Mouse (Mus musculus) monocyte, adult 2 months (primary cell): ENCODE data around the gene Crygc.

ENCODE experiments used
- DNase-seq, 2 experiments: peaks; one replicate each; pipeline ENCODE4 v3.0.0; 2022; ENCODE audit warnings: low spot score in 2 of 2, low read depth in 1 of 2

Gene Crygc

DNA sequence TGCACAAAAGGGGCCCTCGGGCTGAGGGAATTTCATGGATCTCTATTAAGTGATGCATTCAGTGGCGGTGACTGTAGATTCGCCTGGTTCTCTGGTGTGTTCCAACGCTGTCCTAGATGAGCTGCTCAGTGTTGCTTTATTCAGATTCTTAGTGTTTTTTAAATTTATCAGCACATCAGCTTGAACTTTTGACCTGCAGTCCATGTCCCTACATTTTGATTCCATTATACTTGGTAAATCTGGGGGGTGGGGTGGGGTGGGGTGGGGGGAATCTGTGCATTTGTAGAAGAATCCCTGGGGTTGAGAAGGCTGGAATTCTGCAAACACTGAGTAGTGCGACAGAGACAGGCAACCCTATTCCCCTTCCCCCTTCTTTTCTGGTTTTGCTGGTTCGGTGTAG, at the start of gene Crygc:
Gene Crygc, minus strand, starts transcription at position 101 of the 400 bp plus-strand sequence.
- DNase-seq = no peak

- DNase-seq = no peak
These were observed 49.3 kb upstream of the Crygc start, which contains the start of gene D630023F18Rik for GRCm38 (mm10) chr1:65122574-65123372. TSS of gene D630023F18Rik (minus strand) at chr1:65123214.

DNA sequence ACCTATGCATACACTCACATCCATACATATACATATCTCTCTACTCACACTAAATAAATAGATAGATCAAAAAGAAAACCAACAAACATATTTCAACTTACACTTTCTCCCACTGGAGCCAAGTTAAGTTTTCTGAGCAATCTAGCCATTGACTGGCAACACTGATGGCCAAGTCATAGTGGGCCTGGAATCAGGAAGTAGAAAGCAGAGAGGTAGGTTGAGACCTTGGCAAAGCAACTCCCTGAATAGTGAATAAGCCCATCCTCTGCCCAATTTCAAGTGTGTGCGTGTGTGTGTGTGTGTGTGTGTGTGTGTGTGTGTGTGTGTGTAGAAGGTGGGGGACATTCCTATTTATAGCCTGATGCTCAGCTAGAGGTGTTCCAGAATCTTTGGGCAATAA, 45.9 kb upstream of the Crygc start, which contains the start of gene Gm28845:
Gene Gm28845, minus strand, starts transcription at position 121 of the 400 bp plus-strand sequence.
- no peak for DNase-seq

GRCm38 (mm10) chr1:65118150-65118913, 44.8 kb upstream of the Crygc start:
- DNase-seq = no peak

DNA sequence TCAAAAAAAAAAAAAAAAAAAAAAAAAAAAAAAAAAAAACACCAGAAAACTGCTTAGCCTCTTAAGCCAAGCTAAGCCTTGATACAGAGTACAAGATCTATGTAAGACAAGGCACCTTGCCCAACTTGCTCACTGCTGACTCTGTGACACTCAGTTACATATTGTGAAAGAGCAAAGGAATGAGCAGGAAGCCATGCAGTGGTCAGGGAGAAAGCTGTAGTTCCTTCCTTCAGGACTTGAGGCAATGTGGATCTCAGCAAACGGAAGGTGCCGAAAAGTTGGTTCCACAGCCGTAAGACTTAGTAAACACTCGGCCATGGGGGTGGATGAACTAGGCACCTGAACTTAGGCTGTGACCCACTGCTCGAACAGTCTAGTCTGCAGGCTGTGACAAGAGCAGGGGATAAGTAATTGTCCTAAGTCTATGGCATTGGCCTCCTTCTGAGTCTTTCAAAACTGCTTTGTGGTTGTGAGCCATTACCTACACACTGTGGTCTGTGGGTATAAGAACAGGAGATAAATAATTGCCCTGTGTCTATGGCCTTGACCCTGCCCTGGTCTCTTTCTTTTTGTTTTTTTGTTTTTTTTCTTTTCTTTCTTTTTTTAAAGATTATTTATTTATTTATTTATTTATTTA, 40.2 kb upstream of the Crygc start:
- DNase-seq = peak in 1 of 2 experiments; percentile 26

GRCm38 (mm10) chr1:65112807-65113196, 39.3 kb upstream of the Crygc start:
- peak; percentile 35 to 47 for DNase-seq

GRCm38 (mm10) chr1:65112031-65112806, 38.7 kb upstream of the Crygc start:
- DNase-seq = peak in 1 of 2 experiments; percentile 39

DNA sequence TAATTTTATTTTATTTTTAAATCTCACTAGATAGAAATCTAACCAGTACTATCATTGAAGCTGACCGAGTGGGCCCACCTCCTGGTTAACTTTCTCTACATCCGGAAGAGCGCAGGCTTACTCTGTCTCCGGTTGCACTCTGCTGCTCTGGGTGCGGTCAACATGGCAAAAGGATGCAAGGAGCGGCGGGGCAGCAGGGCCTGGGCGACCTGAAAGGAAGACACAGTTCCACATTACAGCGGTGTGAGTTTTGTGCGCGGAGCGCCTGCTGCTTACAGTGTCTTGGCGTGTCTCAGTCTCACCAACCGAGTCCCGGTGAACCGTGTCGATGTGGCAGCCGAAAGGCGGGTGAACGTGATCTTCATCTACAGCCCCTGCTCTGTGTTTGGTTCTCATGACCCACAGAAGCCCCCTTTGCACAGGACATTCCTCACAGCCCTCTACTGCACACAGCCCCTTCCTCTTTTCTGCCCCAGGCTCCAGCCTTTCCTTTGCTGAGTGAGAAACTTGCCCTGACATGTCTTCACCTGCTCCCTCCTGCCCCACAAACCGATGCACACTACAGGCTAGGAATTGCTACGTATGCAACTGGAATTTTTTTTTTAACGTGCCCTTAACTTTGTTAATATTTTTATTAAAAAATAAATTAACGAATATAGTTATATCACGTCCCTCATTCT, 36.4 kb upstream of the Crygc start:
- DNase-seq = no peak

- DNase-seq = no peak
These were observed 35.7 kb upstream of the Crygc start for GRCm38 (mm10) chr1:65109196-65109595.

DNA sequence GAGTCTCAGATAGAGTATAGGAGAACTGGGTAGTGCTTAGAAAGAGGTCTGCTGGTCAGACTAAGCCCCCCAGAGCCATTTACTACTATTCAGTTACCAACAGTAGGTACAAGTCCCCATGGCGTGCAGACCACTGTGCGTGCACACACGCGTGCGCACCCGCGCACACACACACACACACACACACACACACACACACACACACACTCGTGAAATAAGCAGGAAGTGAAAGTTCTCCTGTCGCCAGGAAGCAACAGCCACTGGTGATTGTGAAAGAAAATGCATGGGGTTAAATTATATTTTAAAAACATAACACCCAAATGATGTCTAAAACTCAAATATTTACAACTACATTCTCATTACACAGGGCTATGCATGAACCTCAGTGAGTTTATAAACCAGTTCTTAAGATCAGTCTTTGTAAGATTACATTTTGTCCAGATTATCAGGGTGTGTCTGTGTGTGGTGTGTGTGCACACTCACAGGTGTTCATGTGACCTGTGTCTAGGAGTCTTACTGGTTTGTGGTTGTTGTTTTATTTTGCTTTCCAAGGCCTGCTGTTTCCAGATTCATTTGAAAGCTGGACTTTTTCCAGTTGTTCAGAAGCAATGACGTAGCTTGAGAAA, 34.3 kb upstream of the Crygc start:
- peak in 1 of 2 experiments; percentile 34 for DNase-seq

GRCm38 (mm10) chr1:65103273-65103672, 29.8 kb upstream of the Crygc start, which contains the start of gene Cryga:
TSS of gene Cryga (minus strand) at chr1:65103373.
- DNase-seq = no peak

DNA sequence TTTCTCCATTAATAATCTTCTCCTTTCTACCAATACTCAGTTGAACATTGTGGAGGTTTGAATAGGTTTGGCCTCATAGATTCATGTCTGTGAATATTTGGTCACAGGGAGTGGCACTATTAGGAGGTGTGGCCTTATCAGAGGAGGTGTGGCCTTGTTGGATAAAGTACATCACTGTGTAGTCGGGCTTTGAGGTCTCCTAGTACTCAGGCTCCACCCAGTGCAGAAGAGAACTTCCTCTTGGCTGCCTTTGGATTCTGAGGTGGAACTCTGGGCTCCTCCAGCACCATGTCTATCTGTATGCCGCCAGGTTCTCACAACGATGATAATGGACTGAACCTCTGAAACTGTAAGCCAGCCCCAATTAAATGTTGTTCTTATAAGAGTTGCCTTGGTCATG, 23.5 kb upstream of the Crygc start:
- DNase-seq = no peak

DNA sequence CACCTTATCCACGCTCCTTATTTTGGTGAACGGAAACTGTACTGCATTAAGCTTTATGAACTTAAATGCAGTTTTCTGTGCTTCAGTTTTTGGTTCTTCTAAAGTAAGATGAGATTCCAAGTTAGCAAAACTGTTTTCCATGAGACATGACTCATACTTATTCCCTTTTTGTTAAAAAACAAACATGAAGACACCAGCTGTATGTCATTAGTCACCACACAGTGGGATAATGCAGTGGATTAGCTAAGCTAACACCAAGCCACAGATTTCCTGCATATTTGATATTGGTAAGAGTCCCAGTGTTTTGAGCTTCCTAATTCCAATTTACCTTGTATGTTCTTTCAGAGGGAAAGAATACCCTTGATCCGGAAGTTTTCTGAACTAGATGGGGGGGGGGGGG, 18.1 kb upstream of the Crygc start:
- no peak for DNase-seq

DNA sequence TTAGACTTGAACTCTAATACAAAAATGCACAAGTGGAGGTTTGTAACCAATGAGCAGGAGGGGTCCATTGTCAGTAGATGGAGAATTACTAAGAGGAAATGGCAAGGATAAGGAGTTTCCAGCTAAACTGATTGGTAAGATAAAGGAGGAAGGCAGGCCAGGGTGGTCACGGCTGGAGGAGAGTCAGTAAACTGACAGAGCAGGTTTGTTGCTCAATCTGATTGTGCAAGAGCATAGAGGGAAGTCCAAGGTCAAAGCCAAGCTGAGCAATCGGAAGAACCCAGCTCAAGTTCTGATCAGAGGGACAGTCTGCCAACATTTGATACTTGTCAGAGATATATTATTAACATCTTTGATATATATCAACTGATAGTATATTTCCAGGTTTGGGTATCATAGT, 16.9 kb upstream of the Crygc start:
- peak; percentile 42 to 50 for DNase-seq

DNA sequence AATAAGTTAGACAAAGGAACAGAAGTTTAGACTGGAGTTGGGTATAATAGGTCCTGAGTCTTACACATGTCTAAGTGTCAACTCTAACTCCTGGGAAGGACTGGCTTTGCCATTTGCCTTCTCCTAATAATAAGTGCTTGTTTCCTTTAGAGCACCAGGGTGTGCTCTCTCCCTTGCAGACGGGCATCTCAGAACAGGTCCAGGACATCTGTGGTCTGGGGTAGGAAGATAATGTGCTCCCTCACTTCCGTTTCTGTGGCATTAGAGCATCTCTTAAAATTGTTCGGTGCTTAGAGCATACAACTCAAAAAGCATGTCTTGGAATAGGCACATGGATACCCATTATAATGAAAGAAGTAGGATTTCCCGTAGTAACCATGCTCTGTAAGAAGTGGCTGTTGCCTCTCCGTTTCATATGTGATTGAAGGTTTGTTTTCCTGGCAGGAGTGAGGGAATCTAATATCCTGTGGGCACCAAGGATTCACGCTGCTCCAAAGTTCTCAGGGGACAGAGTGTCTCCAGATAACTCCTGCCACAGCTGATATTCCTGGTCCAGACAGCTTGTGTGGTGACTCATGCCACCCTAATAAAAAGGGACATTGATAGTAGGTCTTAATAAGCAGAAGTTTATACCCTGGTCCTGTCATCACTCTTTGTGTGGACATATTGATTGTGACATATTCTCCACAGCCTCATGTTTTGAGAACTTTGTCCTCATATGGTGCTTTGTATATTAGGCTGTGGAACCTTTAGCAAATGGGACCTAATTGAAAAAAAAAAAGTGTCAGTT, 15.3 kb upstream of the Crygc start:
- DNase-seq = no peak

GRCm38 (mm10) chr1:65082188-65082587, 8.7 kb upstream of the Crygc start, which contains the start of gene Crygb:
TSS of gene Crygb (minus strand) at chr1:65082288.
- DNase-seq = no peak

GRCm38 (mm10) chr1:65075607-65076006, 2.1 kb upstream of the Crygc start:
- no peak for DNase-seq

DNA sequence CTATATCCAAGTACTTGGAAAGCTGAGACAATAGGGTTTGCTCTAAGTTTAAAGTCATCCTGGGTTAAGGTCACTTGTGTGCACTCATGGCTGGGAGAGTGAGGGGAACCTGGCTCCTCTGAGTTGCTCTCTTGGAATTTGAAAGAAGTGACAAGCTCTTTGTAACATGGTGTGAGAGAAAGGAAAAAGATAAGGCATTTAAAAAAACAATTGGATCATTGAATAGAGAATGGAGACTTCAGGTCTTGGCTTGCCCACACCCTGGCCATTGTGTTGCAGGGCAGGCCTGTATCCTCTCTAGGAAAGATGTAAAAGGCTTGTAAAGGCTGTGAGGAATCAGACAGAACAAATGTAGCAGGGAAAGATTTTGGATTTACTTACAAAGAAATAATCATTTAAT, 5.6 kb downstream of the Crygc start:
- DNase-seq = no peak

DNA sequence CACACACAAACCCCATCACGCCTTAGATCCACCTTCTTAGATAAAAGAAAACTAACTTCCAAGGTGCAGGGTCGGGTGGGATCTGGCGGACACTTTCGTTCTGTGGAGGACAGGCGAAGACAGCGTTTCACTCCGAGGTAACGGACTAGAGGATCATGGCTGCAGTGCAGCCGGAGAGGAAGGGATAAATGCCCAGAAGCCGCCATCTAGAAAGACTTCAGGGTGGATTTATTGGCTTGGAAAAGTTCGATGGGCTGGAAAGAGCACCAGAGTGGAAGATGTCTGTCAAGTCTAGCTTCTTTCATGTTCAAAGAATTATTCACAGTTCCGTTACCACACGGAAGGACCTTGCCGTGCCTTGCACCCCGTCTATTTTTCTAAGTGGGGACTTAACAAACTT, 9.3 kb downstream of the Crygc start:
- DNase-seq = no peak
